Mouse (Mus musculus) gastrocnemius, postnatal 10 days (tissue): ENCODE results near the gene Ufc1. TPM values are rescaled to one million over a fixed set of nuclear protein-coding genes. Genes with fewer than 3 reads are reported as not detected.

Experiments
- DNase-seq: peaks from one replicate; pipeline ENCODE4 v3.0.0; 2021; ENCODE audit warnings: mixed read lengths
- total RNA-seq, 2 experiments: library from RNA; stranded (reverse); gene quantifications; 2 replicates each; pipeline ENCODE4 v1.2.3; 2021

Gene Ufc1
- total RNA-seq, 2 experiments from 2014 or later = 81.8 to 87.9 TPM

- peak; percentile 94 for DNase-seq
Measured at GRCm38 (mm10) chr1:171287136-171288081, 7.4 kb downstream of the Ufc1 start, which contains the start of gene Usp21. Gene Usp21, minus strand, starts transcription at chr1:171287991.

- DNase-seq = no peak
Measured at GRCm38 (mm10) chr1:171286517-171286916, 8.3 kb downstream of the Ufc1 start.

GRCm38 (mm10) chr1:171285096-171285892 is 9.5 kb downstream of the Ufc1 start:
- DNase-seq = no peak

GRCm38 (mm10) chr1:171284491-171284890 is 10.3 kb downstream of the Ufc1 start:
- DNase-seq = no peak

- no peak for DNase-seq
Measured at GRCm38 (mm10) chr1:171283188-171284160, 11.3 kb downstream of the Ufc1 start.

GRCm38 (mm10) chr1:171282086-171282805 is 12.6 kb downstream of the Ufc1 start:
- DNase-seq = no peak

GRCm38 (mm10) chr1:171281528-171281923 is 13.3 kb downstream of the Ufc1 start:
- peak; percentile 86 for DNase-seq

GRCm38 (mm10) chr1:171280916-171281527 is 13.8 kb downstream of the Ufc1 start, which contains the start of gene Ppox:
Gene Ppox, minus strand, starts transcription at chr1:171281186.
- peak; percentile 74 for DNase-seq

- DNase-seq = no peak
Measured at GRCm38 (mm10) chr1:171280250-171280915, 14.4 kb downstream of the Ufc1 start.

- DNase-seq = no peak
Measured at GRCm38 (mm10) chr1:171279721-171280120, 15.1 kb downstream of the Ufc1 start.

- DNase-seq = no peak
Measured at GRCm38 (mm10) chr1:171279012-171279705, 15.7 kb downstream of the Ufc1 start.

- DNase-seq = no peak
Measured at GRCm38 (mm10) chr1:171278436-171278835, 16.4 kb downstream of the Ufc1 start.

GRCm38 (mm10) chr1:171277736-171278135 is 17.1 kb downstream of the Ufc1 start:
- DNase-seq = no peak

GRCm38 (mm10) chr1:171276110-171276748 is 18.6 kb downstream of the Ufc1 start:
- DNase-seq = no peak

- no peak for DNase-seq
Measured at GRCm38 (mm10) chr1:171275144-171275734, 19.6 kb downstream of the Ufc1 start.

GRCm38 (mm10) chr1:171274171-171274570 is 20.7 kb downstream of the Ufc1 start:
- DNase-seq = no peak

- DNase-seq = no peak
Measured at GRCm38 (mm10) chr1:171272086-171272485, 22.7 kb downstream of the Ufc1 start.

GRCm38 (mm10) chr1:171271622-171272021 is 23.2 kb downstream of the Ufc1 start:
- DNase-seq = peak; percentile 4
